Comparison of ENCODE assay signal across 8 mouse cellular contexts in the genomic region with DNA sequence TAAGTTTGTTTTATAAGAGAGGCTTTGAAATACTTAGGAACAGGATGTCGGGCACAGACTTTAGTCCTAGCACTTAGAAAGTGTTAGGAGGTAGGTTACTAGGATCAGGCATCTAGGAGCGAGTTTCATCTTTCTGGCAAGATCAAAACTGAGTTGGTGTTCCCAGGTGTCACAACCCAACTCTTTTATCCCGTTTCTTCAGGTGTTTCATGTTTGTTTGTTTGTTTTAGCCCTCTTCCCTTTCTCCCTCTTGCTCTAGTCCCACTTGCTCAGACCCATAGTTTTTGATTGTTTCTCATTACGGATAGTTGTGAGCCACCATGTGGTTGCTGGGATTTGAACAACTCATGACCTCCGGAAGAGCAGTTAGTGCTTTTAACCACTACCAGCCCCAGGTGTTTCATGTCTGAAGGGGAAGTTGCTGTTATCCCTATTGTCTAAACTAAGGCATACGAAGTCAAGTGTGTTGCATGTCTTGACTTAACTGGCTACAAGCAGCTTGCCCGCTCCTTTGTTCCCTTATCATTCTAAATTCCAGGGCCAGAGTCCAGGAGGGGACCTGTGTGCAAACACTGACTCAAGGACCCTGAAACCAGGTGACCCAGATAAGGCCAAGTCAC. TPM values are rescaled to one million over a fixed set of nuclear protein-coding genes. Genes with fewer than 3 reads are reported as not detected.
A peak's percentile ranks its signal among the peaks of the same experiment; 100 is the strongest.
DNase-seq lines count a peak whose midpoint lies in the region; ATAC-seq lines count a peak whose summit lies in the region.

No protein-coding gene starts in this region.

- no peaks in the 10 kb centered on the region for H3K36me3 ChIP-seq in forebrain, embryonic 12.5 days (replicated peaks)
- no peaks in the 10 kb centered on the region for H3K36me3 ChIP-seq in liver, embryonic 15.5 days (replicated peaks)

- 82% methylated on average over 7 of the region's 7 CpGs for WGBS in forebrain, embryonic 12.5 days
- whole genome bisulfite sequencing in liver, embryonic 15.5 days (ENCODE audit: insufficient replicate concordance), result 54% methylated on average over 7 of the region's 7 CpGs

- H3K4me3 ChIP-seq in forebrain, embryonic 12.5 days (replicated peaks), result peak overlapping the region; percentile 55
- peak overlapping the region; percentile 79 for H3K4me3 ChIP-seq in liver, embryonic 15.5 days (replicated peaks)

- no peaks in the 10 kb centered on the region for H3K9me3 ChIP-seq in forebrain, embryonic 12.5 days
- no peaks in the 10 kb centered on the region for H3K9me3 ChIP-seq in liver, embryonic 15.5 days (replicated peaks)

- H3K4me2 ChIP-seq in forebrain, embryonic 12.5 days, result peak overlapping the region; percentile 62
- H3K4me2 ChIP-seq in liver, embryonic 15.5 days, result peak overlapping the region; percentile 93

- H3K27me3 ChIP-seq in forebrain, embryonic 12.5 days, result no peaks in the 10 kb centered on the region
- no peaks in the 10 kb centered on the region for H3K27me3 ChIP-seq in liver, embryonic 15.5 days

- no peak for ATAC-seq in forebrain, embryonic 12.5 days (ENCODE audit: low FRiP score)
- ATAC-seq in liver, embryonic 15.5 days (ENCODE audit: insufficient read depth), result no peak
- no peak for ATAC-seq in frontal cortex, adult (ENCODE audit: low TSS enrichment)

- DNase-seq in spleen, postnatal 36 days (ENCODE audit: low spot score in 2 of 2), result peak; percentile 44 to 57
- DNase-seq in spleen, adult 12 weeks (ENCODE audit: low spot score), result no peak
- DNase-seq in retina, postnatal 1 day, result peak; percentile 8
- DNase-seq in frontal cortex, postnatal 10 days (ENCODE audit: low spot score in 2 of 2), result no peak
- no peak for DNase-seq in layer of hippocampus, postnatal 14 days (ENCODE audit: low spot score in 2 of 2)

- H3K9ac ChIP-seq in forebrain, embryonic 12.5 days, result peak overlapping the region; percentile 66
- H3K9ac ChIP-seq in liver, embryonic 15.5 days, result peak overlapping the region; percentile 74

- H3K4me1 ChIP-seq in forebrain, embryonic 12.5 days, result peaks cover 11% of the 10 kb centered on the region
- peaks cover 38% of the 10 kb centered on the region for H3K4me1 ChIP-seq in liver, embryonic 15.5 days (replicated peaks)

- H3K27ac ChIP-seq in forebrain, embryonic 12.5 days, result peak overlapping the region; percentile 95
- peak overlapping the region; percentile 99 for H3K27ac ChIP-seq in liver, embryonic 15.5 days (replicated peaks)

RNA-seq across cellular contexts. Expression of gene Ezr, which starts 46.1 kb away (rescaled TPM):
- 115 and 122 TPM in 2 replicates for polyA plus RNA-seq in forebrain, embryonic 12.5 days (2016; fragmentation: Nextera tagmentation; extraction: Ambion mirVana)
- 48.3 and 49.4 TPM in 2 replicates for polyA plus RNA-seq in liver, embryonic 15.5 days (2015; fragmentation: Nextera tagmentation; extraction: Ambion mirVana)
- total RNA-seq in layer of hippocampus, postnatal 14 days (2021), result 10 to 100 TPM; 63.0 to 68.2 TPM

Comparison
In these comparisons a context has a peak if more than half of its experiments do, and no peak if none do; other contexts are left out.
1. DNase-seq: peak in spleen, postnatal 36 days (2 of 2) and retina, postnatal 1 day (single experiment); none in spleen, adult 12 weeks (single experiment), frontal cortex, postnatal 10 days (0 of 2) and layer of hippocampus, postnatal 14 days (0 of 2).